Mouse (Mus musculus) neural tube, embryonic 10.5 days (tissue): Measurements from ENCODE around the gene Crlf1.

ENCODE experiments used
- DNase-seq: peaks from one replicate; pipeline ENCODE4 v3.0.0-alpha.2; 2017; ENCODE audit warnings: low spot score; ENCODE audit errors: extremely low spot score

Crlf1 gene

DNA sequence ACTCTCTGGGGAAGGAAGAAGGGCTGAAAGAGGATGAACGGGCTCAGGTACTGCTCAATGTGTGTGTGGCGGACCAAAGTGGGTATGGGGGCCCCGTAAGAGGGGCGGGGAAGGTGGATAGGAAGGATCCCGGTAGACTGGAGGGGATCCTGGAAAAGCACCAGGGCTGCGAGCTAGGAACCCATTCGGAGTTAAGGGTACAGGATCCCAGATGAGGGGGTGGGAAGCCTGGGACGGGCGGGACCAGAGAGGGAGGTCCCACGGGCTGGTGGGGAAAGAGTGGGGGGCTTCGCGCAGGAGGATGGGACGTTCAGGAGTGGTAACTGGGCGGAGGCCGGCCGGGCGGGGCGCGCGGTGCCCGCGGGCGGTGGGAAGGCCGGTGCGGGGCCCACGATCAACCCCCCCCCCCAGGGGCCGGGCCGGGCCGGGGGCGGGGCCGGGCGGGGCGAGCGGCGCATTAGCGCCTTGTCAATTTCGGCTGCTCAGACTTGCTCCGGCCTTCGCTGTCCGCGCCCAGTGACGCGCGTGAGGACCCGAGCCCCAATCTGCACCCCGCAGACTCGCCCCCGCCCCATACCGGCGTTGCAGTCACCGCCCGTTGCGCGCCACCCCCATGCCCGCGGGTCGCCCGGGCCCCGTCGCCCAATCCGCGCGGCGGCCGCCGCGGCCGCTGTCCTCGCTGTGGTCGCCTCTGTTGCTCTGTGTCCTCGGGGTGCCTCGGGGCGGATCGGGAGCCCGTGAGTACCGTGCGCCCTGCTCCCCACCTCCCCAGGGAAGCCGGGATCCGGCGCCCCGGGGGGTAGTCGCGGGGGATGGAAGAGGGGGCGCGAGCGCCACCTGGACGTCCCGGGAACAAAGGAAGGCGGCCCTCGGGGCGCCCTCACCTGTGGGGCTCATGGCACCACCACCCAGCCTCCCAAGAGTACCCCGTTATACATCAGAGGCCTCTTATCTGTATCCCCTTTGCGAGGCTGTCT lies at the start of gene Crlf1:
TSS of gene Crlf1 (plus strand) at position 495 of the 977 bp plus-strand sequence.
- peak; percentile 49 for DNase-seq

DNA sequence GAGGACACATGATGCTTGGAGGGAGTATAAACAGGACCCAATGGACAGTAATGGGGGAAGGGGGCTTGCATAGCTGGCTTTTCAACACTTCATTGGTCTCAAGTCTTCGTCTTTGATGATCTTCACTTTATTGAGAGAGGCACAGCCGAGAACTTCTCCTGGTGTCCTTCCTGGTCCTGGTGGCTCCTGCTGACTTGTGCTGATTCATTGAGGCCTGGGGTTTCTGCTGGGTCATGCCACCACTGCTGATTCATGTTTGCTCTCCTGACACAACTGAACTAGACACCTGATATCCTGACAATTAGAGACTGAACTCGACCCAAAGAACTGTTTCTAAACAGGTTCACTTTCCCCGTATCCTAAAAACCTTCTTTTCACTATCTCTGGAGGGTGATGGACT lies 49.6 kb upstream of the Crlf1 start:
- DNase-seq, result no peak

DNA sequence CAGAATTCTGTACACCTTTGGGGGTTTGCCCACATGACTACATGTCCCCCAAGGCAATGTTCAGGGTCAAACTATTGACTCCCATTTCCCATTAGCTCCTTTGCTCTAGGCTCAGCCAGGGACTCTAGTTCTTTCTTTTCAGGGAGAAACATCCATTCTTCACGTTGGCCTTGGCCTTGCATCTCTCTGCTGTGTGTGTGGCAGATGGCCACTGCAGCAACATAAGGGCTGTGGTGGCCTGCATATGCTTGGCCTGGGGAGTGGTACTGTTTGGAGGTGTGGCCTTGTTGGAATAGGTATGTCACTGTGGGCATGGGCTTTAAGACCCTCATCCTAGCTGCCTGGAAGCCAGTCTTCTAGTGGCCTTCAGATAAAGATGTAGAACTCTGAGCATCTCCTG lies 47.0 kb upstream of the Crlf1 start:
- no peak for DNase-seq

DNA sequence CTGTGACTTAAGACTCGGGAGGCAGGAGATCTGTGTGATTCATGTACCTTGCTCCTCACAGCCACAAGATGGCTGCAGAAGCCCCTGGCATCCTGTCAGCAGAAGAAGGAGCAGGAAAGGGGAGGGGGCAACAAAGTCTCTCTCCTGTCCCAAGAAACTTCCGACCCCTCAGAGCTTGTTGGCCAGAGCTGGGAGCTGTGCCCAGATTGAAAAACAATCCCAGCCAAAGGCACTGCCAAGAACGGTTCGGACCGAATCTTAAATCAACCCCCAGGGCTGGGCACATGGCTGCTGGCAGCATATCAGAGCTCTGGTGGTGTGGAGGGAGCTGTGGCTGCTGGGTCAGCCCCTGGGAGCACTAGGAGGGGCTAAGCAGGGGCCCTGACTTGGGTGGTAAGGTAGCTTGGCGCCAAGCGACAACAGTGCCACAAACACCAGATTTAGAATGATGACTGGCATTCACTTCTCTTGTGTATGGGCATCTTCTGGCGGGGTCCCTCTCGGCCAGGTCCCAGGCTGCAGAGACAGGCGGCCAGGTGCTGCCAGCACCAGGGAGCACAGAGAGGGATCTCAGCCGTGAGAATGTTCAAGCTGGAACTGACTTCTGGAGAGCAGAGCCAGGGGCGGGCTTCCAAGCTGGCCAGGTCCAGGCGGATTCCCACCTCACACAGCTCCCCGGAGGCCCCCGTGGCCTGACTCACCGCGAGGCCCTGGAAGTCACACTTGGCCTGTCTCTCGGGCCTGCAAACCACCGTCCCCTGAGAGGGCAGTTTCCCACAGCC lies 45.1 kb upstream of the Crlf1 start:
- DNase-seq, result no peak

DNA sequence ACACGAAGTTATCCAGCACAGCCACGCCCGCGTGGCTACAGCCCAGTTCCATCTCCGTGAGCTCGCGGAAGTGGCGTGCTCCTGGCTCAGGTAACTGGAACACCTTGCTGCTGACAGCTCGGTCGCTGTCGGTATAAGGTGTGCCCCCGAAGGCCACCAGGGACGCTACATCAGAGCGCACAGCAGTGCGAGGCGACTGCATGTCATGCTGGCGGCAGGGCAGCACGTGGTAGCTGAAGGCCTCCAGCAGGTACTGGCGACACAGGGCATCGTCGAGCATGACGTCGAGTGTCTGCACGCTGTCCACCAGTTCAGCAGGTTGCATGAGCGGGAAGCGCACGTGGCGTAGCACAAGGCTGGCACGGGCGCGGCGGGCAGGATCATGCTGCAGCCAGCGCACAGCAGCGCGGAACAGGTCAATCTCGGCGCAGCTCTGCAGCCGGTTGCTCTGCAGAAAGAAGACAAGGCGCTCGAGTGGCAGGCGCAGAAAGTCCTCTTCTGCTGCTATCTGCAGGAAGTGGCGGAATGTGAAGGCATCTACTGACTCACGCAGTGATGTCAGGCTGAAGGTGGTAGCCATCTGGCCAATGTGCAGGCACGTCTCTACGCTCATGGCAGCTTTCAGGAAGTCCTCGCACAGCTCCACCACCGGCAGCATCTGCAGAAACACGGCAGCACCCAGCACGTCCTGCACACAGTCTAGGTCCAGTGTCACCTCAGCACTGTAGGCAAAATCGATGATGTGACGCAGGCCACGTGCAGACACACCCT lies 40.6 kb upstream of the Crlf1 start:
- DNase-seq, result no peak

DNA sequence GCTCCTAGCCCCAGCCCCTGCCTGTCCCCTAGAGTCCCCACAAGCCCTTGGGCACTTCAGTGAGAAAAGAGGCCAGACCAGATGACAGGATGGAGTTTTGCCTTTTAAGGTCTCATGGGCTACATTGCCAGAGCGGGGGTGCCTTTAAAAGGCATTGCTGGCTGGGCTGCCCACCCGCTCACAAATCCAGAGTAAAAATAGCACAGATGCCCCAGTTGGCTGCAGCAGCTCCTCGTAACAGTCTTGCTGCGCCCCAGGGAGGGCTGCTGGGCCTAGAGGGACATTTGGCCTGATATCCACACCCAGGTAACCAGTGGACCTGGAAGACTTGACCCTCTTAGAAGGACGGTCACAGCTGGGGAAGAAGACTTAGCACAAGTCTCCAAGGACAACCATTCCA lies 39.1 kb upstream of the Crlf1 start:
- DNase-seq, result no peak

DNA sequence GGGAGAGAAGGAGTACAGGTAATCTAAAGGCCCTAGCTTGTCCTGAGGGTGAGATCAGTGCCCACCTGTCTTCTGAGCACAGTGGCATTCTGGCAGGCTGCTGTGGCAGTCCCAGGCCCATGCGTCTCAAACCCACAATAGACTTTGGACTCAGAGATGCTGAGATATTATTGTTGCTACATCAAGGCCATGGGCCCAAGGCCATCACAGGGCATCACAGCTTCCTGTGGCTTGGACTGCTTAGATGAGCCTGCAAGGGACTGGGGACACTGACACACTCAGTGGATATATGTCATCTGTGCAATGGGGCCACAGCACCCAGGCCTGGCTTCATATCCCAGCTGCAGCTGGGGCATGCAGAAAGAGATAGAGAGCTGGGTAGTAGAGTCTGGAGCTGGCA lies 36.0 kb upstream of the Crlf1 start:
- DNase-seq, result no peak

DNA sequence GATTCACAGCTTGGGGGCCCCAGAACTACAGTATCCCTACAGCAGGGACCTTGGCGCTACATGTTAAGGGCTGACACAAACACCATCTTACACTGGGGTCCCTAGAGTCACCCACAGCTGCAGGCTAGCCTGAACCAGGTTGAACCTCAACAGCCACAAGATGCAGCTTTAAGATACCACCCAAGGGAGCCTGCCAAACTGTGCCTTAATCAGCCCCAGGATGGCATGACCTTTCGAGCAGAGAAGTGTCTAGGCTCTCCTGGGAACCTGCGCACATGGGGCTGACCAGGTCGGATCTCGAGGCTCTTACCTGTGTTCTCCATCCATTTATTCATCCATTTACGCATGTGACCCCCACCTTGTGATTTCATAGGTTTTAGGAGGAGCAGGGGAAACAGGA lies 35.1 kb upstream of the Crlf1 start:
- DNase-seq, result no peak

DNA sequence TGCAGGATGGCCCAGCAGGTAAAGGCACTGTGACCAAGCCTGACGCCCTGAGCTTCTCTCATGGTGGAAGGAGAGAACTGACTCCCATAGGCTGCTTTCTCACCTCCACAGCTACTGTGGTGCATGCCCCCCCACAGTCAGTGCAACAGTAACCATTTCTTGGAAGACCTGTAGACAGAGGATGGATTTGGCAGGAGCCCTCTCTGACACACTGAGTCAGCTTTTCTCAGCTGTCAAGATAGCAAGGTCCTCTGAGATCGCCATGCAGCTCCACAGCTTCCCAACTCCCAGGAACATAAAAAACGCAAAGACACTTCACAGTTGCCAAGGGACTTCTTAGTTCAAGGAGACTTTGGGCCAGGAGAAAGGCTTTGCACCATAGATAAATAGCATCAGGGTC lies 34.5 kb upstream of the Crlf1 start:
- DNase-seq, result no peak

DNA sequence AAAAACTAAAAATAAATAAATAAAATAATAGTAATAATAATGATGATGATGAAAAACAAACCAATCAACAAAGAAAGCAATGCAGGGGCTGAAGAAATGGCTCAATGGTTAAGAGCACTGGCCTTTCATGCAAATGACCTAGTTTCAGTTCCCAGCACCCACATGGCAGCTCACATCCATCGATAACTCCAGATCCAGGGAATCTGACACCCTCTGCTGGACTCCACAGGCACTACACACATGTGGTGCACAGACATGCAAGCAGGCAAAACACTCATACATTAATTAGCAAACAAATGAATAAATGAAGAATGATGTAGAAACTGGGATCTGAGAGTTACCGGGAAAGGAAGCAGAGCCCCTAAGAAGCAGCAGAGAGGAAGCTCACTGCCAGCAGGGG lies 33.3 kb upstream of the Crlf1 start:
- no peak for DNase-seq

DNA sequence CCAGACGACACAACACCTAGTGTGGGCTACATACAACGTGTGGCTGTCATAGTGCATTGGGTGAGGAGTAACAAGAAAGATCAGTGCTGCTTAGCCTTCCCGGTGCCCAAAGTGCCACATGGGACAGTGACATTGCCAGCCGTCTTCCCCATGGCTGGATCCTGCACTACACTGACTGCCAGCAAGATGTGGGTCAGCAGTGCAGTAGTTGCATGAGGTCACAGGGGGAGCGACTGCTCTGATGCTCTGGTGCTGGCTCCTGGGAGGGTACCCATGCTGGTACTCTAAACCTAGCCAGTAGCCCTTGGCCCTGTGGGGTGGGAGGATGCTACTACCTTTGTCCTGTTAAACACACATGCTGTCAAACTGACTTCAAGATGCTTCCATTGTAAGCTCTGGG lies 32.8 kb upstream of the Crlf1 start:
- DNase-seq, result no peak

DNA sequence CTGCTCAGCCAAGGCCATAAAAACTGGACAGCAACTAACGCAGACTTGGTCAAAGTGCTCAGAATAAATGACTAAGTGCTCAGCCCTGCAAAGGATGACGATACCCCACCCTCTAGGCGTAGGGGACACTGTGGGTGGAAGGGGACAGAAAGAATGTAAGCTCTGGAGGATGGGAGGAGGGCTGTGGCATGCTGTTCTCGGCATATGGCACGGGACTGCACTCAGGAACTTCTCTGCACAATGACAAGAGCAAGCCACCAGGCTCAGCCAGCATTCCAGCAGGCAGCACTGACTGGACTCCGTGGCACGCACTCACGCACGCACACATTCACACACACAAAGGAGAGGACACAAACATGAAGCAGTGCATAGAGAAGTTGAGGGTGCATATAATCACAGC lies 32.4 kb upstream of the Crlf1 start:
- DNase-seq, result no peak

DNA sequence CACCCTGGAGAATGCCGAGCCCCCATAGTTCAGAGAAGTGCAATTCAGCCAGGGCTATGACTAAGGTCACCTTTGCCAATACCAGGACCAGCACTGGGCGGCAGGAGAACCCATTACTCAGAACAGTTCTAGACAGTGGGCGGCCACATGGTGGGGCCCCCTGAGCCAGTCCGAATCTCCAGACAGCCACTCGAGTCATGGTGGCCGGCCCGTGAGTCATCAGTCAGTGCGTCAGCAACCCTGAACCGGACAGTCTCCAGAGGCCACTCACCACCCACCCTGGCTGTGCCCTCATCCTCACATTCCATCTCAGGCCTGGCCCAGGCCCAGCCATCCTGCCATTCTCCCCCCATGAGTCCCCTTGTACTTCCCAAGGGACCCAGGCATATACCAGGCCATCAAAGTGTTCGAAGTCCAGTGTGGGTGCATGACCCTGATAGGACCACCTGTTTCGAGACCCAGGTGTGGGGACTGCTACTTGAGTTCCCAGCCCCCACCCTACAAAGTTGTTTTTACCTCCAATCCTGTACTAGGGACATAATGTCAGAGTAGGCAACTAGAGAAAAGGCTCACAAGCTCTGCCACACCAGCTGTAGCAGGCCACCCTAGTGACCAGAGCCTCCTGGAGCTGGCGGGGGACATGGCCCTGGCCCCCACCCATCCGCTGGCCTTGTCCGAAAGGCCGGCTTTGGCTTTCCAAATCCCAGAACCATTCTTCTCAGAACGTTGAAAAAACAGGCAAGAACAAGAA lies 31.0 kb upstream of the Crlf1 start:
- DNase-seq, result no peak

DNA sequence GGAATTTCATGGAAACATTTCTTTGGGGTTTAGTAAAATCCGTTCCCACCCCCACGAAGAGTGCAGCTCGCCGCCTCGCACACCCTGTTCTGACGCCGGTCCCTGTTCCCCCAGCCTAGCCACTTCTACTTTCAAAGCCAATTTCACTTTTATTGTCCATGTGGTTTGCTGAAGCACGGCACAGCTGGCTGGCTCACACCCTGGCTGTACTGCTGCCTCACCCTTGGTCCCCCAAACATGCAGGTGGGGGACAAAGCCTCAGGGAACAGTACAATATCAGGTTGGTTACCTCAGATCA lies 30.5 kb upstream of the Crlf1 start:
- no peak for DNase-seq

DNA sequence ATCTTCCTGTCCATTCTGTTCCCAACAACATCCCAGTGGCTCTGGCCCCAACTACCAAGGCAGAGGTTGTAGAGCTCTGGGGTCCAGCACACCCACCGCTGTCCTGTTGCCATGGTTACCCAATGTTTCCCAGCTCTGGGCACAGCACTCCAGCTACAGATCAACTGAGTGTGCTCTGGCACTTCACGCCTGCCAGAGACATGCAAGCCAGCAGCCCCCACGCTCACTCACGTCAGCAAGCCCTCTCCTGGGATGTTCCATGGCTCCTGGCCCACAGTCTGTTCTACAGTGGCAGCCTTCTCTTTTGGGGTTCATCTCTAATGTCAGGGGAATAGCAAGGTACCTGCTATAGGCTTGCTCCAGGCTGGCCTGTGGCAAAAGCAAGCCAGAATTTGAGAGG lies 29.7 kb upstream of the Crlf1 start:
- no peak for DNase-seq

DNA sequence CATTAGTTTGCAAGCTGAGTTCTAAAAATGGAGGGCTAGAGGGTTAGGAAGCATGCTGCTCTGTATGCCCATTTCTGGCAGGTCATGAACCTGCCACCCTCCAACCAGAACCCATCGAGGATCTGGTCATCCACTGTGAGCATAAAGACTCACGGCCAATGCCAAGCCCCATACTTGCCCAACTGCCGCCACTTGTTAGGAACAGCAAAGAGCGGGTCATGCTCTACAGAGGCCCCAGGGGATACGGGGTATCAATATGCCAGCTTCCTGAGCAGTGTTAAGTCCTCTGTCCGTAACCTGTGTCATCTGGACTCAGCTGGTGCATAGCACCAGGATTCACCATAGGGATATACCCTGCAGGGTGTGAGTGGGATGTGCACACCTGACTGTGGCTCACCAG lies 28.8 kb upstream of the Crlf1 start:
- no peak for DNase-seq

DNA sequence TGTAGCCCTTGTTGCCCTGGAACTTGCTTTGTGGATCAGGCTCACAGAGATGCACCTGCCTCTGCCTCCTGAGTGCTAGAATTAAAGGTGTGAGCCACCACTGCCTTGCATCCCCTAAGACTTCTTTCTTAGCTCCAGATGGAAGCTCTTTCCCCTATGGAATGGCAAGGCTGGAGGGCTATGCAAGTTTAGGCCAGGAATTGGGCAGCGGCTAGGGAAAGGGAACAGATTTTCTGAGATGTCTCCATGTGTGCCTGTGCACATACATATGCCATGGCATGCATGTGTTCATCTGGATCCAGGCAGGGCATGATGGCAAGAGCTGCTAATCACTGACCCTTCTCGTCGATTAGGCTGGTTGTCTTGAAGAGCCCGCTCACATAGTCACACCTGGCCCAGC lies 27.3 kb upstream of the Crlf1 start:
- DNase-seq, result no peak

DNA sequence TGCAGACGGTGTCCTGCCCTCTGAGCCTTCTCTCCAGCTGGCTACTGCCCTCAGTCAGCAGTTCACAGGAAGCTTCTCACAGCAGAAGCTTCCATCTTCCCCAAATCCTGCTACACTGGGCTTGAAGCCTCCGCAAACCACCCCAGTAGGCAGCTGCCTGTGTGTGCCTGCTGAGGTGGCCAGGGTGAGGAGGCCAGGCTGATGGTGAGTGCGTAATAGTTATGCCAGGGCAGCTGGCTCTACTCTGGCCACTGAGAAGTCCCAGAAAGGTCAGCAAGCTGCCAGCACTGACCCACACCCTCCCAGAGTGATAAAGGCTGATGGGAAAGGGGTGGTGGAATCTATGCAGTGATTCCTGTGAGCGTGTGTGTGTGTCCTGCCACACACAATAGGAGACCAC lies 26.7 kb upstream of the Crlf1 start:
- no peak for DNase-seq

DNA sequence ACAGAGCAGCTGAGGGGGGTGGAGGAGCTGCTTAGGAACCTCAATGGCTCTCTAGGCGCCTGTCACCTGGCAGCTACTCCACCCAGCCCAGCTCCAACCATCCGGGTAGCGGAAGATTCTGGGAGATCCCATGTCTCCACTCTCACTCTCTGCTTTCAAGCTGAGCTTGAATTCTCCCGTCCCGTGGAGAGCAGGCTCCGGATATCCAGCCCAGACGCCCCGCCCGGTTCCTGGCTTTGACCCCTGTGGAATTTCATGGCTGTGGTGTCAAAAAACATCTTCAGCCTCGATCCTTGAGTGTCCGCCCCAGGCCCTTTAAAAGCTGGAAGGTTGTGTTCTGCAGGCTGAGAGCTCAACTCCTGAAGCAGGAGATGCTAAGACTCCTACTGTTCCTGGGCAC lies 26.2 kb upstream of the Crlf1 start:
- DNase-seq, result no peak

DNA sequence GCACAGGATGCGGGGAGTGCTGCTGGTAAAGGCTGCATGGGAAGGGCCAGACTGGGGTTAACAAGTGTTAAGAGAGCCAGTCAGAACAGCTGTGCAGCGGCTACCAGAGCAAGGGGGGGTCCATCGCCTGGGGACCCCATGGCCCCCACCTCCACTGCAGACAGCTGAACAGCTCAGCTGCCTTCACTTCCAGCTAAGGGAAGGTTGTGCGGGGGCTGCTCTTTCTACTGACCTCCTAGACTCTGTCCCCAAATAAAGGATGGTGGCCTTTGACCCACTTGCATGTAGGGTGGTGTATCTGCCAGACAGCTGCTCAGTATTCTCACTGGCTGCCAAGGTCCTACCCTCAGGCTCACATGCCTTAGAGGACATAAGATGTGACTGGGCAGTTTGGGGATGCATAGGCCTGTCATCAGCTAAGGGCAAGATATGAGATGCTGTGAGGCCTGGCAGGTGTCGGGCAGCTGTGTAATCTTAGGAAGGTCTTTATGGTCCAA lies 25.7 kb upstream of the Crlf1 start:
- DNase-seq, result no peak

DNA sequence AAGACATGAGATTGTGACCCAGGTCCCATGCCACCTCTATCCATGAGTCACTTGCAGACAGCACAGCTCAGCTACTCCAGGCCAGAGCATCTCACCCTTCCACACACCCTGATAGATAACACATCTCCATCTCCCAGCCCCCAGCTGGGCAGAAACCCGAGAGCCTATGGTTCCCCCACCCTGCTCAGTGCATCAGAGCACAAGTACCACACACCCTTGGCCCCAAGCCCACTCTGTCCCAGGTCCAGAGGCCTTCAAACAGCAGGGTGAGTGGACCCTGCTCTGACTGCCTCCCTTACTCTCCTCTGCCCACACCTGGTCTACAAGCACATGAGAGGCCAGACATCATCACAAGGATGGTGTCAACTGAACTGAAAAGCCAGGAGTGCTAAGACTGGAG lies 25.1 kb upstream of the Crlf1 start:
- DNase-seq, result no peak
